Mouse (Mus musculus) spleen, postnatal 36 days (tissue): ENCODE data around the gene Nhsl2.

Experiments
- DNase-seq, 2 experiments: peaks; one replicate each; pipeline ENCODE4 v3.0.0; 2022; ENCODE audit warnings: low spot score in 2 of 2, mixed read lengths in 1 of 2

The Nhsl2 gene

DNA sequence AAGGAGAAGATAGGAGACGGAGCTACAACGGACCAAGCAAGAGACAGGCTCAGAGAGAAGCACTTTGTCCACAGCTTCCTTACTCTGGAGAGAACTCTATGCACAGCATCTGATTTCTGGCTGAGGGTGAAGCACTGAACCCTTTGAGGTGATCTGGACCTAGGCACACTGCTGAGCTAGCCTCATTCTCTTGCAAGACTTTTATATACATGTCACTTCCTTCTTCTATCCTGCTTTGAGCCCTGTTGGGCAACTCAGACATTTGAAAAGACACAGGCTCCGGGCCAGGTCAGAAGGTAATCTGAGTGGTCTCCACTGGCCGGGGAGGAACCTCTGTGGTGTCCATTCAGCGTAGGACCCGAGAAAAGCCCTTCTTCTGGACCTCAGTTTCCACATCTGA, 201.4 kb downstream of the Nhsl2 start:
- DNase-seq: no peak

DNA sequence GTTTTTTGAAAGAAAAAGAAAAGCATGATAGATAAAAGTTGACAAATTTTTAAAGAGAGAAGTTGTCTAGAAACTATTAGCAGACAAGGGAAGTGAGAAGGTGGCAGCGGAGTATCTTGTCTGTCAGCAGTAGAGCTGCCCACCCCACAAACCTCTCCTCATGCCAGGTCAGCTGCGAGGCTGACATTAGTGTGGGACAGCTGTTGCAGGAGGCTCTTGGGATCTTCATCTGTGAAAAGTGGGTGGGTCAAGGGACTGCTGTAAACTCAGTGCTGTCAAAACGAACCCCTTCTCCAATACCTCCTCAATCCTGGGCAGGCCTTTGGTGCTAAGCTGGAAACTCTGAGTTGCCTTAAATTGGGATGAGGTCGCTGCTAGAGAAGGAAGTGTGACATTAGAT, 202.0 kb downstream of the Nhsl2 start:
- no peak for DNase-seq

DNA sequence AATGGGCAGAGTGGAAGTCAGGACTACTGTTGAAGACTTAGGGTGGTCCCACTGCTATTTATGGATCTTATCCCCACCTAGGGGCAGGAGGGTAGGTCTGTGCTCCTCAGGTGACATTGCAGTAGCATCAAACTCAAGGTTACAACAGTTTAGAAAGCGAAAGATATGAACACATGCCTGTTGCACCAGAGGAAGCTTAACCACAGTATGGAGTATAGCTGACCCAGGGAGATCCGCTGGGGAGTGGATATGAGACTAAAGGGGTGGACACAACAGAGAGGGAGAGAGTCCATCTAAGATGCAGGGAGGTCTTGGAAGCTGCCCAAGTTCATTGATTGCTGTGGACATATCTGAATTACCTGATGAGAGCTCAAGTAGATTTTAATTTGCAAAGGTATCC, 204.2 kb downstream of the Nhsl2 start:
- no peak for DNase-seq

DNA sequence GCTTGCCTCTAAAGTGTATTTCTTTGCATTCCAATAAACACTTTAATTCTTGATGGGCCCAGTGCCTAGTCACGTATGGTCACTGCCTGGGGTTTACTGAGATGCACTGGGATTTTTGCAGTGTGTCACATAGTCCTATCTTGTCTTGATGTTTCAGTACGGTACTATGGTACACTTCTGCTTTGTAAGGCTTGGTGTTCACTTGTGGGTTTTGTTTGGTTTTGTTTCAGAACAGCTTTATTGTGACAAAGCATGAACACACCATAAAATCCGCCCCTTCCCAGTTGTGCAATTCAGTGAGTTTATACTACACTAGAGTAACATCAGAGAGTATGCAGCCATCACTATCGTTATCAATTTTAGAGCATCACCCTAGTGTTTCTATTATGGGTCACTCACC, 204.8 kb downstream of the Nhsl2 start:
- no peak for DNase-seq

DNA sequence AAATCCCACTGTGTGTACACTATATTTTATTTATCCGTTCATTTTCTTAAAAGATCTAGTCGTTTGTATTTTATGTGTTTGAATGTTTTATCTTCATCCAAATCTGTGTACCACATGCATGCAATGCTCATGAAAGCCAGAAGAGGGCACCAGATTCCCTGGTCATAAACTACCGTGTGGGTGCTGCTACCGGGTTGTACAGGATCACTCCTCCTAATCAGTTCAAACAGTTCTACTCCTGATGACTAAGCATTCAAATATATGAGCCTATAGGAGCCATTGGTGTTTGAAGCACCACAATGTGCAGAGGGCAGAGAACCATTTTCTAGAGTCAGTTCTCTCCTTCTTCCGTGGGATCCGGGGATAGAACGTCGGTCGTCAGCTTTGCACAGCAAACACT, 210.3 kb downstream of the Nhsl2 start:
- peak in 1 of 2 experiments; percentile 27 for DNase-seq

DNA sequence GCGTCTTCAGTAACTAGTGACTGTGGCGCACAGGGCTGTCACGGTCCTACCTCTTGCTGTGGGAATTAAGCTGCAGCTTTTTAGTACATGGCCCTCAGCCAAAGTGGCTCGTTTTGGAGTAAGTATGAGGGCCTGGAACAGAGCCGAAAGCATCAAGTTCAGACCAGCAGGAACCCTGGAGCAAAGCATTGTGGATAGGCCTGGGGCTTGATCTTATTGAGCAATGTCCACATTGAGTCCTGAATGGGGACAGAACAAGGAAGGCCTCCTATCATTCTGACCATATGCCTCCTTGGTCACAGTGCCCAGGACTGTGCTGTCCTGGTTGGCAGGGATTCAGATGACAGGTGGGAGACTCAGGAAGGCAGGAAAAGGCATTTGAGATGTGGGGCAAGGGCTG, 211.1 kb downstream of the Nhsl2 start:
- DNase-seq: no peak

DNA sequence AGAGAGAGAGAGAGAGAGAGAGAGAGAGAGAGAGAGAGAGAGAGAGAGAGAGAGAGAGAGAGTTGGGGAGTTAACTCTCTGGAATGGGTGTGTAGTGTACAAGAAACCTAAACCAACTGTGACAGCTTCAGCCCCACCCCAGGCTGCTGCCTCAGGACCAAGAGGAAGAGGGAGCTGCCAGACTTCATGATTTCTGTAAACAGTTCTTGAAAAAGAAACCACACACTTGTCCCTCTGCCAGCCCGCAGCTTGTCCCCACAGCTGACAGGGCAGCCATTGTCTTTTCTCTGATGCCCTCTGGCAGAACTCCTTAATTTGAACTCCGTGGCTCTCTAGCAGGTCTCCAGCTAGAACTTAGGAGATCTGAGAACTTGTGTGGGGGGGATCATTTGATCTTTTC, 211.7 kb downstream of the Nhsl2 start:
- peak; percentile 29 to 34 for DNase-seq

DNA sequence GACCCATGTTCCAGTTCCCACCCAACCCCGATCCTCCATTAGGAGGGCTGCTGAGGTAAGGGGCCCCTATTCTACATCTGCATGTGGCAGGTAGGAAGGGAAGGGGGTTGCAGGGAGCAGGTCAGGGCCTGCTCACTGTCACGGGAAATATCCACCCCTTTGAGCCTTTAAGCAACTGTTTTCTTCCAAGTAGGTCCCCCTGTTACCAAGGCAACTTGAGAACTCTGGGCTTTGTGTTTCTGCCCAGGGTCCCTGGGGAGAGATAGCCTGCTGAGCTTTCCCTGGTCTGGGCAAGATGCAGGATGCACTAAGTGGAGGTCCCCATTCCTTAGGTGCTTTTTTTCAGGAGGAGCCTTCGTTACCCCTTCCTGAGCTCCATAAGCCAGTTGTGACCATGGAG, 214.9 kb downstream of the Nhsl2 start:
- DNase-seq: no peak

DNA sequence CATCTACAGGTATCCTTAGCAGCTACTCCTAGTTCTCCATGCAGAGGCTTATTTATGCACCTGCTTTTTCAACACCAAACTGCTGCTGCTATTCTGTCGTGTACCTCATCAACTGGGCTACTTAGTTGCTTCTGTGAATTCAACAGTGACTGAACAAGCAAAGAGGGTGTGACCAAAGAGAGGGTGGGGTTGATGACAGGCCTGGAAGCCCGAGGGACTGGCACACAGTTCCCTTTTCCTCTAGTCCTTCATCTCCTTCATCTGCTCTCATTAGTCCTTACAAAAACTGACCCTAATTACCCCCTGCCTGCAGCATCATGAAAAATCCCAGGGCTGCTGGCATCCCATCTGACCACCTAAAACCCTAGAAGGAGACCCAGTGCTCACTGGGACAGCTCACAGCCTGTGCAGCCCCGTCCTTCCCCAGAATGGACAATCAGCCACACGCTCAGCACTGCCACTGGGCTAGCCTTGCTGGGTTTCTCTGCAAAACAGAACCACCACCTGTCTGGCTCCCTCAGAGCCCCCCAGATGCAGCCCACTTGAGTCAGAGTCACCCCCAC, 216.1 kb downstream of the Nhsl2 start:
- DNase-seq: peak in 1 of 2 experiments; percentile 23

DNA sequence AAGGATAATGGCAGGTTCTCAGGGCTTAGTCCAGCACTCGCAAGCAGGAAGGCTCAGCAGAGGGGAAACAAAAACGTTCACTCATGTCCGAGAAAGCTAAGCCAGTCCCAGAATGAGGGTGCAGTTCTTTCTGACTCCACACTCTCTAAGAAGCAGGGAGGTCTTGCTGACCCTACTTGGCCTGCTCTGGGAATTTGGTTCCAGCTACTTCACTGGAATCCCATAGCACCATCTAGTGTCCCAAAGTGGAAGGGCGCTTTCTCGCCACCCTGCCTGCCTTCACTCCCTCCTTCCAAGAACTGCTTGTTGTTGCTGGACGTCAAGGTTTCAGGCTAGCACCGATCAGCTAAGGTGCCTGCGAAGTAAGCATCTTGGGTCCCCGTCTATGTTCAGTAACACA, 216.9 kb downstream of the Nhsl2 start:
- peak; percentile 27 for DNase-seq

DNA sequence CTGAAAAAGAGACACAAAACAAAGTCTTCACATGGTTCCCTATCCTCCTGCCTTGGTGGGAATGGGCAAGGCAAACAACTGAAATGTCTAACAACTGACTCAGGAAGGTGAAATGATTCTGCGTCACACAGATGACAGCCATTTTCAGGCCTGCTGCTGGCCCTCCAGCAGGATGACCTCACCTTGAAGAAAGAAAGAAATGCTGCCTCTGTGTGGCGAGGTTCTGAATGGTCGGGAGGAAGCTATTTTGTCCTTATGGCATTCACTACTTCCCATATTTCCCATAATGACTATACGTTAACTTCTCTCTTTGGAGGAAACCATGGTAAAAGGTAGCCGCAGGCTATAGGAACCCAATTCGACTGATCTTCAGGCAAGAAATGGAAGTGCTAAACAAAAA, 217.9 kb downstream of the Nhsl2 start:
- DNase-seq: no peak

DNA sequence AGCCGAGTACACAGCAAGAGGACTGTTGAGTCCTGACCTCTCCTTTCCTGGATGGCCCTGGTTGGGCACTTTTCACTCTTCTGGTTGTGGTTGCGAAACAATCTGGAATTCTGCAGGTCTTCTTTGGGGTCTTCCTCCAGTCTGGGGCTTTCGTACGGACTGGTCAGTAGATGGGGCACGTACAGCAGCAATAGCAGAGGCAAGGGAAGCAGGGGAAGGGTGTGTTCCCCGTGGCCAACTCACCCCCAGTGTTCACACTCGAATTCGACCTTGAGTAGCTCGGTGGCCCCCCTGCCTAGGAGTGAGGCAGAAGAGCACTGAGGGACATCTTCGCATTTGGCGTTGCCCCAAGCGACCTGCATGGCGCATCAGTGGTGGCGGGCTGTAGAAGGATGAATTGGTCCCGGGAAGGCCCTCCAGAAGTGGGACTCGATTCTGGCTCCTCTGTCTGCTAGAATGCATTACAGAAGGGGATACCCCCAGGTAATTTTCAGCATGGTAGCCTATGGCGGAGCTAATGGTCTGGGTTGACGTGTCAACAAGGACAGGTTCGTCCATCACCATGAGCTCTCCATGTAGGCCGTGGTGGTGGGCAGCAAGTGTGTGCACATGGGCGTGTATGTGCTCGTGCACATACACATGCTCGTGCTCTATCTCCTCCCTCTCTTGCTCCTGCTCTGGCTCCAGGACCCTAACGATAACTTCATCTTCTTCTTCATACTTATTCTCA, 219.8 kb downstream of the Nhsl2 start:
- no peak for DNase-seq

DNA sequence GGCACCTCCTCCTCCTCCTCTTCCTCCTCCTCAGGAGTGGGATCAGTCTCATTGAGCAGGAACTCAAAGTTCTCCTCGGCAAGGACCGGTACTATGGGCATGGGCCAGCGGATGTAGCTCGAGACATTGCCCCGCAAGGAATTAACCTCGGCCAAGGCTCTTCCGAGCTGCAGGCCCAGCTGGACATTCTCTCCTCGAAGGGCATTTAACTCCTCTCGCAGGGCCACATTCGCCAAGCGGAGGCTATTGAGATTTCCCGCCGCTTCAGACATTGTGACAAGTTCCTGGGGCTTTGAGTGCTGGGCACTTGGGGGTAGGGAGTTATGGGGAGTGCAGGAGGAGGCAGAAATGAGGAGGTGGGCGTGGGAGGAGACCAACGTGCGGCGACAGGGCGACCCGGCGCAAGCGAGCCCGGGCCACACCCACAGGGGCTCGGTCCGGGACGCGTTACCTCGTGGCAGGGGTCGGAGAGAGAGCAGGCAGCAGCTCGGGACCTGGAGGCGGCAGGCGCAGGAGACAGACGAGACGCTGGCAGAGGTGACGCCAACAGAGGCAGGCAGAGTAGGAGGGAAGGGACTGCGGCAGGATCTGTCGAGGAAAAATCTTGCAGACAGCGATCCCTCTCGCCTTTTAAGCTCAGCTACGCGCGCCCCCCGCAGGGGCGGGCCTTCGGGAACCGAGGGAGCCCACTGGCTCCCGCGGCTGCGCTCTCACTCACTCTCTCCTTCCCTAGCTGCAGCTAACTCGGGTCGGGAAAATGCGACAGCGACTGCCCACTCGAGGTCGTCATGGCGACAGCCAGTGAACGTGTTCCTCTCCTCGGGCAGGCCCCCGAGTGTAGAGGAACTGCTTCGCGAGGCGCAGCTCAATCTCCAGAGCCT, 221.6 kb downstream of the Nhsl2 start, which contains the start of gene Rtl5:
Rtl5 (minus strand) TSS at position 714 of the 881 bp plus-strand sequence.
- peak; percentile 62 to 68 for DNase-seq

DNA sequence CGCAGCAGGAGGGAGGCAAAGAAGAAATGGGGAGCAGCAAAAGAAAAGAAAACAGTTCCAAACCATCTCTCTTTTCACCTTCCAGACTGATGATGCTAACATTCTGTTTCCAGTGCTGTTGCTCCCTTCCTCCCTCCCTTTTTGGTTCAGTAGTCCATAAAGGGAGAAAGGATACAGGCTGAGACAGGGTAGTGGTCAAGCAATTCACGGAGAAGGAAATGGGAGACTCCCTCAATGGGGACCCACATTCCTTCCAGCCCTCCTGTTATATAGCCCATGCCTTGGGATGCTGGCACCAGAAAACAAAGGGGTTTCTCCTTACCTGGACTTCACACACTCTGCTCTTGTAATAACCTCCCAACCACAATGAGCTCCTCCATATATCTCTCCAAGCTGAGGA, 222.3 kb downstream of the Nhsl2 start:
- no peak for DNase-seq

DNA sequence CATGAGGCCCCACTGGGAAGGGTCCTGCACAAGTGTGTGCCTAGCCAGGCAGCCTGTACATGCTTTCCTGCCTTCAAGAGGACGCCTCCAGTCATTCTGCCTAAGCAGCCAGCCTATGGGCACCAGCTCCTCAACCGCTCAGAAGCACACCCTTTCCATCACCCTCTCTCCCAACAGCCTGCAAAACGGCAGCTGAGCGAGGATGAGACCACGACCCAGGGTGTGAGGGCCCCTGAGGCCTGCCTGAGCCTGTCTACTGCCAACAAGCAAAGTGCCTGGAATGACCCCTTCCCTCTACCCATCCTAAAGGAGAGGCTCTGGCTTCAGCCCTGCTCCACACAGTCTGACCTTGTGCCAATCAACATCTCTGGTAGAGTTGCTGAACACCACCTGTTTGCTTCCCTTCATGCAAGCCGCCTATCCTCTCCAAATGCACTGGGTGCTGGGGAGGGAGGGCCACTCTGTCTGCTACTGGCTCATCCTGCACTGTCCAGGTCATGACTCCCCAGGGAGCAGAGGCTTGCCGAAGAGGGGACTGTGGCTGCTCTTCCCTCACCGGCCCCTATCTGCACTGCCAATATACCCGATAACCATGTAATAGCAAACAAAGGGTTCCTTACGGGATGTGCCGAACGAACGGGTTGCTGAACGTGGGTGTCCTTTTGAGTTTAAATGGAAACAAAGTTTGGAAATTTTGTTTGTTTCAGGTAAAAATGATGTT, 224.6 kb downstream of the Nhsl2 start:
- DNase-seq: no peak

DNA sequence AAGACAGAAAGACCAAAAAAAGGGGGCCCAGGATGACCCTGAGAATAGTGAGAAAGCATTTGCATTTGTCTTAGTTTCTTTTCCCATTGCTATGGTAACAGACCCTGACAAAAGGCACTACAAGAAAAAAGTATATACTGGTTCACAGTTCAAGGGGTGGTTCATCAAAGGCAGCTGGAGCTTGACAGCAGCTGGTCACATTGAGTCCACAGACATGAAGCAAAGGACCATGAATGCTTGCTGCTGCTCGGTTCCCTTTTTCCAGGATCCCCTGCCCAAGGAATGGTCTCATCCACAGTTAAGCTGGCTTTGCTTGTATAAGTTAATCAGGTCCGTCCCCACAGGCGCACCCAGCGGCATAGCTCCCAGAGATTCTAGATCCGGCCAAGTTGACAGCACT, 225.2 kb downstream of the Nhsl2 start:
- DNase-seq: no peak

DNA sequence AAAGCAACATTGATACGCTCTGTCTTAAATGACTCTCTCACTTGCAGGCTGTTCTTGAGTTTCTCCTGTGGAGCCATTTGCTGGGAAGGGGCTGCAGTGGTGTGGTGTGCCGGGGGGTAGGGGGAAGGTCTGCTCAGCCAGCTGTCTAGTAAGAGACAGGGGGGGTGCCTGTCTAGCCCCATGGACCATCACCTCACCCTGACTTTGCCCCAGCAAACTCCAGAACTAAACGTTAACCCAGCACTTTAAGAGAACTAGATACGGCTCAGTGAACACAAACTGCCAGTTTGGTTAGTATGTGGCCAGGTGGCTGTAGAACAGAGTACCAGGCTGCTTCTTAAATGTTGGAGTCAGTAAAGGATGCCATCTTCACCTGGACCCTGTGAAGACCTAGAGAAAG, 226.0 kb downstream of the Nhsl2 start:
- no peak for DNase-seq

DNA sequence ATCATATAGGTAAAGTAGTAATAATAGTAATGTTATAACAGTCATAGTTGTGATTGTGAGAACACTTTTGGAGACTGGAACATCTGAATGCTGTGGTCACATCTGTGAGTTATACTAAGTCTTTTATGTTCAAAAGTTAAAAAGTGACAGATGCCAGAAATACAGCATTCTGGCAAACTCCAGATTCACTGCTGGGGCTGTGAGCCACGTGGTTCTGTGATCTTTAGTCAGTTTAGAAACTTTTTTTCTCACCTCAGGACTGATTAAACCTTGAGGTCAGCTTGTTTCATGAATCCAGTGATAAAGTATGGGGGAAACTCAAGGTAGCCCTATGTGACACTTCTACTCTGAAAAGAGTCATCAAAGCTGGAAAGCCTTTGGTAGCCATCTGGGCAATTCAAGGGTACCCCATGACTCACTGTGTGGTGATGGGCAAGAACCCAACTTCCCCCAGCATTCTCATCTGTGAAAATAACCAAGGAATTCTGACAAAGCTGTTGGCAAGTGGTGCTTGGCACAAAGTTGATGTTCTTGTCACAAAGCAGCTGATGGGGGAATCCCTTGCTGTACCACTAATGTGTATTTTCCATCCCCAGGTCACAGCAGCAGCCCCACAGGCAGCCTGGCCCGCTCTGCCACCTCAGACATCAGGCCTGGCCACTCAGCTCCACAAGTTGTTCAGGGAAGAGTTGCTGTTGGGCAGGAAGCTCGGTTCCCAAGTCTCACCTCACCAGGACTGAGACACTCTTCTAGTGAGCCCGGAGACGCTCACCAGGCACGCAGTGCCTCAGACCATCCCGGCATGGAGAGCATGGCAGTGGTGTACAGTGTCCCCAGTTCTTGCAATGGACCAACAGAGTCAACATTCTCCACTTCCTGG, 227.9 kb downstream of the Nhsl2 start:
- DNase-seq: no peak

DNA sequence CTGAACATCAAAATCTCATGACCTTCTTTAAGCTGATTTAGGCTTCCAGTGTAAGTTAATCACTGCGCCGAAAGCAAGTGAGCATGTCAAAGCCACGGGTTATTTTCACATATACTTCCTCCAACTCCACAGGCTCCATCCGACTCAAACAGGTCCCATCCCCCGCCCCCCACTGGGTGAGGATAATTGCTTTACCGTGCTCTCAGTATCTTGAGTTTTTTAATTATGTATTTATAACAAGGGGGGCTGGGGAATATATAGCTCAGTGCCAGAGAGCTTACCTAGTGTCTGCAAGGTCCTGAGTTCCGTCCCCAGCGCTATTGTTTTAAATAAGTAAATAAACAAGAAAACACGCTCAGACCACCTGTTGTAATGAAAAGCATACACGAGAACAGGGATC, 231.9 kb downstream of the Nhsl2 start:
- DNase-seq: no peak

DNA sequence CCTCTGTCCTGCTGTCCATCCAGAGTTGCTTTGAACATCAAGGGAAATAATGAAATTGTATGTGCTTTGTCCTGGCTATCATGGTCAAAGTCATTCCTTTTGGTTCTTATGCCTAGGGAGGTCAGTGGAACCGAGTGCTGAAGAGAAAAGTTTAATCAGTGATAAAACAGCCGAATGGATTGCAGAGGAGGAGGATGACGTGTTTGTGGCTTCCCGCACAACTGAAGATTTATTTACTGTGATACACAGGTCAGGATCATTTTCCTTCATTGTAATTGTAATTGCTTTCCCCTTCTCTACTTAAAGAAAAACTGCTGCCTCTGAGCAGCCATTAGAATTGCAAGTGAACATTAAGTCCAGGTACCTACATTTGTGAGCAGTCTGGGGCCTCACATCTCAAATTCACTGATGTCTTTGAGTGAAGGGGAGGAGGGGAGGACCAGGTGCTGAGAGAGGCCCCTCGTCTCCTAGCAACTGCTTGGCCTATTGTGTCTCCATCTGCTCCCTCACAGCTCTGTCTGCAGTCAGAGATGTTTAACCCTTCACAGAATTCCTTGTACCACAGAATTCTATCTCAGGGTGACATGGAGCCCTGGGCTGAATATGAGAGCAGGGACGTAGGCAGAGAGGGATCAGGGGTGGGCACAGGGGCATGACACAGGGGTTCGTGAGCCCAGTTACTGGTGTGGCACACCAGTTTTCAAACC, 232.5 kb downstream of the Nhsl2 start:
- DNase-seq: no peak
